Mouse (Mus musculus): ENCODE results near the gene Rhbdf1.

The Rhbdf1 gene

DNA sequence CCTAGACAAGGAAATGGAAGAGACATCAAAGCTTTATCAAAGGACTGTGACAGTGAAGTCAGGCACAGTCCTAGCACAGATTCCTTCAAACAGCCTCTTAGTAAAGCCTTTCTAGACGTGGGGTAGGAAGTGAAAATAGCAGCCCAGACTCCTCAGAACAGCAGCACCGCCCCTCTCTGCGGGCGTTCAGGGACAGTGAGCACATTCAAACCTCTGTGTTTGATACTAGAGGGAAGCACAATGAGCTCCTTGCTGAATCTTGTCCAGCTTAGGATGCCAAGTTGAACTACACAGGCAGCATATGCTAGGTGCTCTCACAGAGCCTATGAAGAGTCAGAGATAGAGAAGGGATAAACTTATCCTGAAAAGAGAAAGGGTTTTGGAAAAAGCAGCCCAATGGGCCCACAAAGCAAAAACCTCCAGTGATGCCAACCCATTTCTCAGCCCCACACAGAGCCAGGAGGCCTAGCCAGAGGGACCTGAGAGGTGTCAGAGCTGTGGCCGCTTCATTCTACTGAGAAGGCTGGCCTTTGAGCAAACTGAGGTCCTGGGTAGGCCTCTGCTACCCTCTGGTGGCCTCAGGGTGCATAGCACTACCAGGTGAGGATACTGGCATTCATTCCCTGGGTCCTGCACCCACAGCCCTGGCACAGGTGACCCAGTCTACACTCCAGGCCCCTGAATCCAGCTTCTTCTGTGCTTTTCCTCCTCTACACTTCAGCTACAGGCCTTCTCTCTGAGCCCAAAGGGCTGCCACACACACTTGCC is 16.2 kb upstream of the Rhbdf1 start:
- DNase-seq = peak; percentile 77

GRCm38 (mm10) chr11:32237411-32237795 is 15.3 kb upstream of the Rhbdf1 start:
- no peak for DNase-seq

- DNase-seq = peak; percentile 67
These were observed 14.8 kb upstream of the Rhbdf1 start for GRCm38 (mm10) chr11:32236712-32237410.

DNA sequence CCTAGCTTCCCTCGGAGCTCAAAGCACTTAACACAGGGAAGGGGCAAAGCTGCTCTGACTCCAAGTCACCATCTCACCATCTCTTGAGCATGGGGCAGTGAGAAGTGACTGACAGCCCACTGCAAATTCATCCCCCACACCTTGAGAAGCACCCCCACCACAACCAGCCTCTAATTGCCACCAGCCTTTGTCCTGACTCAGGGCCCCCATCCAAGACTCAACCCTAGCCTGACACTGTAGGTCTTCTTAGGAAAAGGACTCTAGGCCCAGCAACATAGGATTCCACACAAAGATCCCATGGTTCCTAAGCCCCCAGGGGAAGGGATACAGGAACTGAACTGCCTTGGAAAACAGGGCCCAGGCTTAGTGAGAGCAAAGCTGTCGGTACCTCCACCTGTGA is 14.0 kb upstream of the Rhbdf1 start:
- no peak for DNase-seq

DNA sequence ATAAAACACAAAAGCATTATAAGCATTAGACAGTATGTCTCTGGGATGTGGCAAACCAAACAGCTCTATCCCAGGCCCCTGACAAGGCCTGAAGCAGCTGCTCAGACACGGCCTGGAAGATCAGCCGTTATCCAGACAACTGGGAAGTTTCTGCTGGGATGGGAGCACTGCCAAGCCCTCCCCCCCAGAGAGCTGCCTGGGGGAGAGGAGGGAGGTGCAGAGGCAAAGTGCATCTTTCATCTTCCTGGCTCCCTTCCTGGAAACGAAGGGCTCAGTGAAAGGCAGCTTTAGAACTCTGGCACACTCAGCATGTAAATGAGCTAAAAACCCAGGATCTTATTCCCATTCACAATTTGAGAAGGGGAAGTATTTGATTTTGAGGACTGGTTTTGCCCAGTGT is 13.5 kb upstream of the Rhbdf1 start:
- no peak for DNase-seq

GRCm38 (mm10) chr11:32234816-32235485 is 12.9 kb upstream of the Rhbdf1 start:
- DNase-seq = no peak

GRCm38 (mm10) chr11:32233895-32234294 is 11.8 kb upstream of the Rhbdf1 start:
- no peak for DNase-seq

DNA sequence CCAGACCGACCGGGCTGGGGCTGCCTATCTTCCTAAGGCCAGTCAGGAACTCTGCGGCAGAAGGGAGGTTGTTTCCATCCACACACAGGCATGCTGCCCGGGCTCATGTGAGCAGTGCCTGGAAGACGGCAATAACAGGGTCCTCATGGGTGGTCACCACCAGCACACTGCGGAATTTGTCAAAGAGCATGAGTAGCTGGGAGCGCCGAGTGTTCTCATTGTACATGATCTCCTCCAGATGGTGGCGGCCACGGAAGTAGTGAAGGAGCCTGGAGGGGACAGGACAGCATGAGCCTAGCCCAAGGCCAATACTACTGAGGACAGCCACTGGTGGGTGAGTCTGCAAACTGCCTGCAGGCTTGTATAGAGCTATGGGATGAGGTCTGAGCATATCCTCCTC is 10.7 kb upstream of the Rhbdf1 start:
- peak; percentile 49 for DNase-seq

GRCm38 (mm10) chr11:32231125-32231524 is 9.0 kb upstream of the Rhbdf1 start:
- no peak for DNase-seq

GRCm38 (mm10) chr11:32230220-32230619 is 8.1 kb upstream of the Rhbdf1 start:
- no peak for DNase-seq

DNA sequence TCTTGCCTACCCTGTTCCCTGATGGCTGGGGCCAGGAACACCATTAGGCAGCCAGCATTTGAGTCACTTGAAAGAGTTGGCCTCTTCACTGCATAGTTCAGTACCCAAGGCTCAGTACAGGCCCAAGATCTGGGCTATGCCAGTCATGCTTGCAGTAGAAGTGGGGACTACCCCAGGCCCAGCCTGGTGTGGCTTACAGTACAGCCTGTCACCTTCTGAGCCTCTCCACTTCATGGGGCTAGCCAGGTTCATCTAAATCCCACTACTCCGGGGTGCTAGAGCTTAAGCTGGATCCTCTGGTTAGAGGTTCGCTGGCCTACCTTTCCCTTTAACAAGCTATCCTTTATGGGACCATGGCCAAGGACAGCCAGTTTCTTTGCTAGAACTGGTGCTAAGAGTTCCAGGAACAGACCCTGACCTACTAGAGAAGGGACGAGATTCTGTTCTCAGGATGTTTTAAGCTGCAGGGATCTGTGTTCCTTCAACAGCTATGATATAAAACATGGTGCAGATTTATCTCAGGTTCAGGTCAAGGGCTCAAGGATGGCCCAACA is 6.3 kb upstream of the Rhbdf1 start:
- DNase-seq = no peak

DNA sequence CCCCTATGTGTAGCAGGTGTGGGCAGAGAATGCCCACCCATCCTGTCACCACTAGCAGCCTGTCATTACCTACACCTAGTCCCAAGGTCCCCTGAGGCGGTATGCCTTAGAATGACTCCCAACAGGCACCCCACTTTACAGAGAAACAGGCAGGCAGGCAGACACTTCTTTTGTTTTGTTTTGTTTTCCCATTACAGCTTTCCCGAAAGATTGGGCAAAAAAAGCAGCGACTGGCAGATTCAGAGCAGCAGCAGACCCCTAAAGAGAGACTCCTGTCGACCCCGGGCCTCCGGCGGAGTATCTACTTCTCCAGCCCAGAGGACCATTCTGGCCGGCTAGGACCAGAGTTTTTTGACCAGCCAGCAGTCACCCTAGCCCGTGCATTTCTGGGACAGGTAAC is 5.5 kb upstream of the Rhbdf1 start:
- DNase-seq = no peak

- no peak for DNase-seq
These were observed 4.9 kb upstream of the Rhbdf1 start for GRCm38 (mm10) chr11:32227041-32227440.

DNA sequence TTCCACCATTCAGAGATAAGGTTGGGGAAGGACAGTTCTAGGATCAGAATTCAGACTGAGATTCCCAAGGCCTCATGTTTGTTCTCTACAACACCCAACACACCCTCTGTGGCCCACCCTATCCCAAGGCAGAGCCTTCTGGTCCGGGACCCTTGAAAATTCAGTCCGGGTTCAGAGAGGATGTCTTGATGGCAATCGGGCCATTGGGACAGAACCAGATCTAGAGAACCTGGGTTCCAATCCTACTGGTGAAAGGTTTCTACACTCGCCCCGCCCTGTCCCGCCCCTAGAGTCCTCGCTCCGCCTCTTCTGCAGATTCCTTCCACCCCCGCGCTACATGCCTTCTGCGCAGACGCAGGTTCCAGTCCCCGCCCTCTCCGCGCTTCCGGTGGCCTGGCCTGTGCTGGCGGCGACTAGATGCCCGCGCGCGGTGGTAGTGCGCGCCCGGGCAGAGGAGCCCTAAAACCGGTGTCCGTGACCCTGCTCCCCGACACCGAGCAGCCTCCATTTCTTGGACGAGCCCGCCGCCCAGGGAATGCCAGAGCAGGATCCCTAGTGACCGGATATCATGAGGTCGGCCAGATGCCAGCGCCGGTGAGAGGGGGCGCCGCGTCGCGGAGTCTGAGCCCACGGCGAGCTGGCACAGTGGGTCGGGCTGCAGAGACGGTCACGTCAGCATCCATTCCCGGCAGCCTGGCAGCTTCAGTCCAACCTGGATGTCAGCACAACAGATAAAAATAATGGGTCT is 4.2 kb upstream of the Rhbdf1 start, which contains the start of gene Mpg:
TSS of gene Mpg (plus strand) at position 382 of the 748 bp plus-strand sequence.
- peak; percentile 91 for DNase-seq

GRCm38 (mm10) chr11:32225222-32226104 is 3.4 kb upstream of the Rhbdf1 start:
- DNase-seq = no peak

DNA sequence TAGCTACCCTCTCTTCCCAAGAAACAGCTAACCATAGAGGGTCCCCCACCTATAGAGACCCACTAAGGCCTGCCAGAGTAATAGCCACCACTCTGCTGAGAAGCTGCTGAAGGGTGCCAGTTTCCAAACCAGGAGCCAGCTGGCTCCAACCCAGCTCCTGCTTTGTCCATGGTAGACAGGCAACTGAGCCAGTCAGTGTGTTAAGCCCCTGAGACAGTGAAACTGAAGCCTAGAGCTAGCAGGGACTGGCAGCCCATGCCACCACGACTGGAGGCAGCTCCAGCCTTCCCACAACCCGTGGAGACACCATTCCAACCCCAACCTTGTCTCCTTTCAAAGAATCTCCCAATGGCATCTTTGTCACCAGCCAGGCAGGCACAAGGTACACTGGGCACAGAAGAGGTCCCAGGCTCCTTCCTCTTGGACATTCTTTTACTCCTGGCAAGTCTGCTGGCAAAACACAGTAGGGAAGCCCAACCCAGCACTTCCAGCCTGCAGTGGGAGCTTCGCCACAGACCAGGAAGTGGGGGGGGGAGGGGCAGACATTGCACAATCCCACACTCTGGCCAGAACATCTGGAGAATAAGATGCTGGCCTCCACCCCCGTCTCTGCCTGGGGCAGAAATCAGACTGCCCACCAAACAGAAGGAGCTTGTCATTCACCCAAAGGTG is 2.5 kb upstream of the Rhbdf1 start:
- no peak for DNase-seq

GRCm38 (mm10) chr11:32223297-32223967 is 1.3 kb upstream of the Rhbdf1 start:
- DNase-seq = no peak

DNA sequence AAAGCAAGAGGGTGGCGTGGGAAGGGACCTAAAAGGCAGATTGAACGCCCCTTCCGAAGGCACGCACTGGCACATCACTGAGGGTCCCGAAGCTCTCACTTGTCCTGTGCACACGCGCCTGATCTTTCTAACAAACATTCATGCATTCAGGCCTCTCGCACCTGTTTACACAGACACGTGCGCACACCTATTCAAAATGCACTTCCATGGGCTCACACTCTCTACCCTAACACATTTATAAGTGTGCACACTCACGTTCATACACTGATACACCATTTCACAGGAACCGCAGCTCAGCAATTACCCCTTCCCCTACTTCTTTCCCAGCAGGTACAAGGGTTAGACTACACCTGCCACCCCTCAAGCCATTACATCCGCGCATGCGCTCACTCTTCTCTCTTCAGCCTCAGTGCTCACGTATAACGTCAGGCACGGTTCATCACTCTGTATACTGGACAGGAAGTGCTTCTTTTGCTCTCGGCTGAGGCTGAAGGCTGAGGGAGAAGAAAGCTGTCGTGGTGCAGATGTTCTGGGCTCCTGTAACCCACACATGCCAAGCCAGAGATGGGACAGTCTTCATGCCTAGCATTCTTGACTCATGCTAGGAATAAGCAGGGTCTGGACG is 582 bp upstream of the Rhbdf1 start:
- peak; percentile 64 for DNase-seq

- DNase-seq = peak; percentile 73
These were observed 712 bp downstream of the Rhbdf1 start for GRCm38 (mm10) chr11:32221225-32221950.
